Mouse (Mus musculus): Measurements from ENCODE around the gene Micu2.
A peak's percentile ranks its signal among the peaks of the same experiment; 100 is the strongest.

The Micu2 gene

GRCm38 (mm10) chr14:57998526-57999401 is at the start of gene Micu2:
Micu2 (minus strand) TSS chr14:57999262.
- DNase-seq (ENCODE audit: low spot score): peak; percentile 82

GRCm38 (mm10) chr14:58046639-58047284 is 47.7 kb upstream of the Micu2 start:
- DNase-seq (ENCODE audit: low spot score): no peak

- no peak for DNase-seq (ENCODE audit: low spot score)
Measured at GRCm38 (mm10) chr14:58036174-58036573, 37.1 kb upstream of the Micu2 start.

GRCm38 (mm10) chr14:58034567-58034966 is 35.5 kb upstream of the Micu2 start:
- peak; percentile 18 for DNase-seq (ENCODE audit: low spot score)

- DNase-seq (ENCODE audit: low spot score): no peak
Measured at GRCm38 (mm10) chr14:58018869-58019268, 19.8 kb upstream of the Micu2 start.

GRCm38 (mm10) chr14:58003852-58004251 is 4.8 kb upstream of the Micu2 start:
- DNase-seq (ENCODE audit: low spot score): no peak

GRCm38 (mm10) chr14:58002161-58002560 is 3.1 kb upstream of the Micu2 start:
- DNase-seq (ENCODE audit: low spot score): no peak

GRCm38 (mm10) chr14:57999402-57999734 is 306 bp upstream of the Micu2 start:
- DNase-seq (ENCODE audit: low spot score): no peak

GRCm38 (mm10) chr14:57997431-57997830 is 1.6 kb downstream of the Micu2 start:
- no peak for DNase-seq (ENCODE audit: low spot score)

- no peak for DNase-seq (ENCODE audit: low spot score)
Measured at GRCm38 (mm10) chr14:57996210-57996609, 2.9 kb downstream of the Micu2 start.

GRCm38 (mm10) chr14:57991761-57992160 is 7.3 kb downstream of the Micu2 start:
- DNase-seq (ENCODE audit: low spot score): no peak

GRCm38 (mm10) chr14:57989162-57989561 is 9.9 kb downstream of the Micu2 start:
- no peak for DNase-seq (ENCODE audit: low spot score)

GRCm38 (mm10) chr14:57985780-57986179 is 13.3 kb downstream of the Micu2 start:
- DNase-seq (ENCODE audit: low spot score): no peak

- no peak for DNase-seq (ENCODE audit: low spot score)
Measured at GRCm38 (mm10) chr14:57982450-57982849, 16.6 kb downstream of the Micu2 start.

GRCm38 (mm10) chr14:57981720-57982418 is 17.2 kb downstream of the Micu2 start:
- DNase-seq (ENCODE audit: low spot score): no peak

- no peak for DNase-seq (ENCODE audit: low spot score)
Measured at GRCm38 (mm10) chr14:57980776-57981175, 18.3 kb downstream of the Micu2 start.

- DNase-seq (ENCODE audit: low spot score): no peak
Measured at GRCm38 (mm10) chr14:57980179-57980578, 18.9 kb downstream of the Micu2 start.

GRCm38 (mm10) chr14:57978144-57978543 is 20.9 kb downstream of the Micu2 start:
- no peak for DNase-seq (ENCODE audit: low spot score)

GRCm38 (mm10) chr14:57975656-57976055 is 23.4 kb downstream of the Micu2 start:
- no peak for DNase-seq (ENCODE audit: low spot score)

- DNase-seq (ENCODE audit: low spot score): no peak
Measured at GRCm38 (mm10) chr14:57971986-57972525, 27.0 kb downstream of the Micu2 start.

- DNase-seq (ENCODE audit: low spot score): no peak
Measured at GRCm38 (mm10) chr14:57968873-57969272, 30.2 kb downstream of the Micu2 start.

- DNase-seq (ENCODE audit: low spot score): no peak
Measured at GRCm38 (mm10) chr14:57967080-57967797, 31.8 kb downstream of the Micu2 start.
